Mouse (Mus musculus) liver, embryonic 12.5 days (tissue): Measurements from ENCODE around the gene Fam120b. TPM values are rescaled to one million over a fixed set of nuclear protein-coding genes. Genes with fewer than 3 reads are reported as not detected.
A peak's percentile ranks its signal among the peaks of the same experiment; 100 is the strongest.
"Not testable (repeated sequence)": the region's sequence is repeated elsewhere in the genome, so short reads cannot be mapped to it uniquely, and the experiment has no call there.

Experiments
- ATAC-seq: fragments of 200-750 bp; cut with Nextera tagmentation; 2 replicates; pipeline ENCODE4 v1.8.0; 2017; ENCODE audit warnings: moderate number of reproducible peaks, mild to moderate bottlenecking, moderate library complexity
- H3K27ac ChIP-seq: fragments of 300-500 bp; sonication (generic); 2 replicates; pipeline ENCODE4 v1.5.1; 2016; ENCODE audit warnings: mild to moderate bottlenecking
- H3K27me3 ChIP-seq: fragments of 300-500 bp; sonication (generic); replicated peaks from 2 replicates; pipeline ENCODE4 v1.6.1; 2016; ENCODE audit warnings: mild to moderate bottlenecking, moderate library complexity
- H3K36me3 ChIP-seq: fragments of 300-500 bp; sonication (generic); 2 replicates; pipeline ENCODE4 v1.6.1; 2016; ENCODE audit warnings: mild to moderate bottlenecking, moderate library complexity
- H3K4me1 ChIP-seq: fragments of 300-500 bp; sonication (generic); 2 replicates; pipeline ENCODE4 v1.6.1; 2016
- H3K4me2 ChIP-seq: fragments of 300-500 bp; sonication (generic); 2 replicates; pipeline ENCODE4 v1.6.1; 2016; ENCODE audit warnings: mild to moderate bottlenecking, moderate library complexity
- H3K4me3 ChIP-seq: fragments of 300-500 bp; sonication (generic); 2 replicates; pipeline ENCODE4 v1.5.1; 2016; ENCODE audit warnings: mild to moderate bottlenecking, moderate library complexity
- H3K9ac ChIP-seq: fragments of 300-500 bp; sonication (generic); 2 replicates; pipeline ENCODE4 v1.6.1; 2016; ENCODE audit warnings: mild to moderate bottlenecking, moderate library complexity
- H3K9me3 ChIP-seq: fragments of 300-500 bp; sonication (generic); replicated peaks from 2 replicates; pipeline ENCODE4 v1.6.1; 2016; ENCODE audit warnings: mild to moderate bottlenecking, moderate library complexity
- WGBS: fragments of 180-500 bp; shearing (Covaris S2); methylation state at CpG from one replicate; pipeline ENCODE4 v1.1.7; 2016; ENCODE audit not compliant: insufficient replicate concordance; 5-methylcytosine and 5-hydroxymethylcytosine counted together
- polyA plus RNA-seq: library from polyadenylated mRNA; unstranded; fragments of >200 nt; fragmentation: Nextera tagmentation; extraction: Ambion mirVana; gene quantifications from 2 replicates; pipeline ENCODE4 v1.2.1, GENCODE M21; 2016

Gene Fam120b
- polyA plus RNA-seq, 1 experiment from 2014 or later, result 8.6 TPM

DNA sequence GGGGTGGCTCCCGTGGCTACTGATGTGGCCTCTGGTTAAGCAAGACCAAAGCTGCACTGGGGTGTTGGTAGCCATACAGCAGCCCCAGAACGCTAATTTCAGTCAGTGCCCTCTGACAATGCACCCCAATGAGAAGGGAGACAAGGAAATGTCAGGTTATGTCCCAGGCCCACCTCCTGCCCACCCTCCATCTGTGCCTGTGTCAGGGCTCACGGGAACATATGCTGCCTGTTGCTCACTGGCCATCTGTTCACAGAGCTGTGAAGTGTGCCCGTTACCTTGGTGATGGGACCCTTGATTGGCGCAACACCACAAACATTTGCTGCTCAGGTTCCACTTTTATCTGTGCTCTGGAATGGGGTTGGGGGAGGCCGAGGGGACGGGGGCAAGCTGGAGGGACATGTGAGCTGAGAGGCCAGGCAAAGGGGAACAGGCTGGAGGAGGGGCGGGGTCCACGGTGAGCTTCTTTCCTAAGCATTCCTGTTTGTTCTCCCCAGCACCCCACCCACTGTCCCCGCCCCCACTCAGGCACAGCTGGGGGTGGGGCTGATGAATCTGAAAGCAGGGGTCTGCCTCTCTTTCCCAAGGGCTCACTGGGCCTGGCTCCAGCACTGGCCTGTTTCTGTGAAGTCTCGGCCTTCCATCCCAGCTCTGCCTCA, 44.6 kb downstream of the Fam120b start:
- Histone ChIP-seq H3K27me3 (no peaks in the 10 kb centered on the region), H3K4me1 (peaks cover 9% of the 10 kb centered on the region; the same call in 1 of the 2 replicates), H3K9me3 (no peaks in the 10 kb centered on the region), H3K9ac (no peak overlapping the region), H3K4me2 (peak overlapping the region; percentile 21), H3K27ac (0 out of 2 replicates have a peak overlapping the region, but pooled peaks have one; percentile 2), H3K4me3 (no peak overlapping the region), H3K36me3 (no peaks in the 10 kb centered on the region)
- WGBS, result 22% methylated on average over 11 of the region's 11 CpGs
- peak; percentile 70 for ATAC-seq

DNA sequence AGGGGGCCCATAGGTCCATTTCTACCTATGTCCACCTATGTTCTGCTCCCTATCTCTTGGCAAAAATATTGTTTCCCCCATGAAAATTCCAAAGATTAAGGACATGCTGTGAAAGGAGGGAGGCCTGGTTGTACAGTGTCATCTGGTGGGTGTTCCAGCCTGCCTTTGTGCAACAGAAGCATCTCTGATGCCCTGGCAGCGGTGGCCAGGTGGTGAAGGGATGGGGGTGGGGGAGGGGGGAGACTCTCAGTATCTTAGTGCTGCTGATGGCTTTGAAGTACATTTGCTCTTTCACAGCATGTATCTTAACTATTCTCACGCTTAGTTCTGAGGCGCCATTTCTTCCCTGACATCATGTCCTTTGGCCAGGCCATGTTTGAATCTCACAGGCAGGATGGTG, 49.4 kb downstream of the Fam120b start:
- Histone ChIP-seq H3K27me3 (0 out of 2 replicates have a peak, but pooled peaks cover 4% of the 10 kb centered on the region), H3K4me2 (no peak overlapping the region), H3K27ac (no peak overlapping the region), H3K36me3 (no peaks in the 10 kb centered on the region), H3K4me1 (peaks cover 6% of the 10 kb centered on the region; the same call in 1 of the 2 replicates), H3K4me3 (no peak overlapping the region), H3K9ac (no peak overlapping the region), H3K9me3 (no peaks in the 10 kb centered on the region)
- no peak for ATAC-seq
- 63% methylated on average over 3 of the region's 3 CpGs for WGBS

DNA sequence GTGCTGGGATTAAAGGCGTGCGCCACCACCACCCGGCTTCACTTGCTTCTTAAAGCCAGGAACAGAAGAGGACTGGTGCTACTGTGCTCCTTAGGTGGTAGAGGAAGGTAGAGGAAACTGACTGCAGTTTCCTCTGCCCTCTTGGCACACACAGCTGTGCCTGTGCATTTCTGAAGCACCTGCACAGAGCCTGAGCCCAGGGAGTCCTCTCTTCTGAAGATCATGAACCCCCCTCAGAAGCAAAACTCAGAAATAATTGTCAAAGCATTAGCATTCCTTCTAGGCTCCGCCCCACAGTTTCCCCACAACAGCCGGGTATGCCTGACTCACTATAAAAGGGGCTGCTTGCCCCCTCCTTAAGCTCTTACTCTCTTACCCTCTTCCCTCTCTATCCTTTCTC, 51.8 kb downstream of the Fam120b start:
- Histone ChIP-seq H3K27me3 (0 out of 2 replicates have a peak, but pooled peaks cover 4% of the 10 kb centered on the region), H3K9me3 (no peaks in the 10 kb centered on the region), H3K4me1 (no peaks in the 10 kb centered on the region), H3K36me3 (no peaks in the 10 kb centered on the region), H3K27ac (no peak overlapping the region), H3K4me2 (no peak overlapping the region), H3K9ac (no peak overlapping the region), H3K4me3 (no peak overlapping the region)
- WGBS, result 53% methylated on average over 5 of the region's 5 CpGs
- no peak for ATAC-seq

DNA sequence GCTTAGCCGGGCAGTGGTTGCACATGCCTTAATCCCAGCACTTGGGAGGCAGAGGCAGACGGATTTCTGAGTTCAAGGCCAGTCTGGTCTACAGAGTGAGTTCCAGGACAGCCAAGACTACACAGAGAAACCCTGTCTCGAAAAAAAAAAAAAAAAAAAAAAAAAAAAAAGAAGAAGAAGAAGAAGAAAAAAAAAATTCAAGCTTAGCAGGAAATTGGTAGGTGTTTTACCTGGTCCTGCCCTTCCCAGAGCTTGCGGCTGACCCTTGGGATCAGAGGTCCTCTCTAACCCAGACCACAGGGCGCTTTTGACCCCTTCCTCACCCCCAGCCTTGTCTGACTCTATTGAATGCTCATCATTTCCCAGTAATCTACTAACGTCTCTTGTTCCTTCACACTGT, 53.1 kb downstream of the Fam120b start:
- H3K27me3 ChIP-seq, ATAC-seq, H3K4me1 ChIP-seq, H3K9me3 ChIP-seq, H3K9ac ChIP-seq, H3K27ac ChIP-seq, H3K4me3 ChIP-seq, H3K36me3 ChIP-seq, H3K4me2 ChIP-seq: not testable (repeated sequence)
- WGBS, result 56% methylated on average over 6 of the region's 6 CpGs

DNA sequence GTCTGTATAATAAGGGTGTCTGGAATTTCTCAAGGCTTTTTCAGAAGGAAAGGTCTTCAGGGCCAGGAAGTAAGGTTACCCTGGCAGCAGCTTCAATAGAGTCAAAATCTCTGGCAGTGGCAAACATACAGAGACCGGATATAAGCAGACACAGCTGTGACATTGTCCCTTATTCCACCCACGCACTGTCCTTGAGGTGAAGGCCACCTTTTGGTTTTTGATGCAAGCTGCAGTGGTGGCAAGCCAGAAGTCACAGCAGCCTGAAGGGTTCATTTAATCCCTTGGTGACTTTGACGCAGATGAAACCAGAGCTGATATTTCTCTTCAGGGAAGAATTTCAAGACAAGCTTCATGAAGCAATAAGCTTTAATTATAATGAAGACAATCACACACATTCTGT, 53.6 kb downstream of the Fam120b start:
- no peak for ATAC-seq
- no peak overlapping the region for H3K9ac ChIP-seq
- H3K9me3 ChIP-seq, result no peaks in the 10 kb centered on the region
- WGBS, result 69% methylated on average over 3 of the region's 3 CpGs
- H3K4me3 ChIP-seq, result no peak overlapping the region
- no peaks in the 10 kb centered on the region for H3K36me3 ChIP-seq
- H3K27ac ChIP-seq, result no peak overlapping the region
- no peaks in the 10 kb centered on the region for H3K4me1 ChIP-seq
- no peak overlapping the region for H3K4me2 ChIP-seq
- H3K27me3 ChIP-seq, result 0 out of 2 replicates have a peak, but pooled peaks cover 4% of the 10 kb centered on the region

DNA sequence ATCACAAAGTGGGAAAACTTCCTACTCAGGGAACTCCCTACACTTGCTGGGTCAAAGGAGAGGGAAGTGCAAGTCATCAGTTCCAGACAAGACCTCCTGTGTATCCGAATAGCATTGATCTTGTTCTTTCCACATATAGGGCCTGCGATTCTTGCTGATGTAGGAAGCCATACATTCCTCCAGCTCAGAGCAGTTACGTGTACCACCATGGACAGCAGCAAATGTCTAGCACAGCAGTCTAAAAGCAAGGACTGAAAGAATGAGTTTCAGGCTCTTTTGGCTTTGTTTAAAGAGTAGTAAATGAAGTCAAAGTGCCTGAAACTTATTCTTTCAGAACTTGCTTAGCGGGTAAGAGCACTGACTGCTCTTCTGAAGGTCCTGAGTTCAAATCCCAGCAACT, 59.2 kb downstream of the Fam120b start:
- WGBS, result 58% methylated on average over 4 of the region's 4 CpGs
- Histone ChIP-seq H3K4me2 (no peak overlapping the region), H3K4me1 (no peaks in the 10 kb centered on the region), H3K27ac (no peak overlapping the region), H3K36me3 (no peaks in the 10 kb centered on the region), H3K27me3 (no peaks in the 10 kb centered on the region), H3K9me3 (no peaks in the 10 kb centered on the region), H3K4me3 (no peak overlapping the region), H3K9ac (no peak overlapping the region)
- ATAC-seq, result no peak

DNA sequence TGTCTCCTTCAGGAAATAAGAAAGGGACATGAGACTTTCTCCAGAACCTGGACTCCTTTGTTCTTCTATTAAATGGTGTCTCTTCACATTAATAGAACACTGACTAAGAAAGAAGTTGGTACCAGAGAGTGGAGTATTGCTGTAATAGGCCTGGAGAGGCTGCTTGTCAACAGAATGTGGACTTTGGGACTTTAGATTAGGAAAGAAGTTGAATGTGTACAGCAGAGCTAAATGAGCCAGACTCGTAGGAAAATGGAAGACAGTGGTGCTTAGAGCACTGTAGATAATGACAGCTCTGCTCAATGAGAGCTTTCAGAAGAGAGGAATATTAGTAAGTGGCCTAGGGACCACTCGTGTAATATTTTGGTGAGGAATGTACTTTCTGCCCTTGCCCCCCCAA, 60.6 kb downstream of the Fam120b start:
- ATAC-seq, result peak; percentile 46; the same call in 1 of the 2 replicates

DNA sequence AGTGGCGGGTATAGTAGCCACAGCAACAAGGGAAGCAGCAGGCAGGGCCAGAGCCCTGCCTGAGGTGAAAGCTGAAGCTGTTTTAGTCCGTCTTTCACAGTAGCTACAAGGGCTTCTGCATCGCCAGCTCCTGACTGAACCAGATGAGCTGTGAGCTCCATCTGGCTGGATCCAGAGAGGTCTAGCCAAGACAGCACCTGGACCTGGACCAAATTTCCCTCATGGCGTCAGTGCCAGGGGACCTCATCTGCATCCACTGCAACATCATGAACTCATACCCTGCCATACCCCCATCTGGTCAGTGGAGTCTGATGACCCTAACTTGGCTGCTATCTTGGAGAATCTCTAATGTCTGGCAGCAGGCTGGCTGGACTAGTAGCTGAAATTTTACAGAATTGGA, 63.8 kb downstream of the Fam120b start:
- H3K9ac ChIP-seq, result no peak overlapping the region
- H3K27me3 ChIP-seq, result no peaks in the 10 kb centered on the region
- no peak for ATAC-seq
- H3K36me3 ChIP-seq, result peaks cover 6% of the 10 kb centered on the region
- H3K4me2 ChIP-seq, result no peak overlapping the region
- no peaks in the 10 kb centered on the region for H3K9me3 ChIP-seq
- no peak overlapping the region for H3K4me3 ChIP-seq
- 78% methylated on average over 4 of the region's 4 CpGs for WGBS
- H3K27ac ChIP-seq, result no peak overlapping the region
- H3K4me1 ChIP-seq, result peaks cover 11% of the 10 kb centered on the region

More for the DNA sequence above, 60.6 kb downstream of the Fam120b start:
- Histone ChIP-seq H3K4me3 (no peak overlapping the region), H3K4me2 (no peak overlapping the region), H3K9ac (no peak overlapping the region), H3K9me3 (no peaks in the 10 kb centered on the region), H3K36me3 (peaks cover under 1% of the 10 kb centered on the region; the same call in 1 of the 2 replicates), H3K4me1 (no peaks in the 10 kb centered on the region), H3K27me3 (no peaks in the 10 kb centered on the region), H3K27ac (no peak overlapping the region)
- WGBS, result 63% methylated on average over 2 of the region's 2 CpGs

DNA sequence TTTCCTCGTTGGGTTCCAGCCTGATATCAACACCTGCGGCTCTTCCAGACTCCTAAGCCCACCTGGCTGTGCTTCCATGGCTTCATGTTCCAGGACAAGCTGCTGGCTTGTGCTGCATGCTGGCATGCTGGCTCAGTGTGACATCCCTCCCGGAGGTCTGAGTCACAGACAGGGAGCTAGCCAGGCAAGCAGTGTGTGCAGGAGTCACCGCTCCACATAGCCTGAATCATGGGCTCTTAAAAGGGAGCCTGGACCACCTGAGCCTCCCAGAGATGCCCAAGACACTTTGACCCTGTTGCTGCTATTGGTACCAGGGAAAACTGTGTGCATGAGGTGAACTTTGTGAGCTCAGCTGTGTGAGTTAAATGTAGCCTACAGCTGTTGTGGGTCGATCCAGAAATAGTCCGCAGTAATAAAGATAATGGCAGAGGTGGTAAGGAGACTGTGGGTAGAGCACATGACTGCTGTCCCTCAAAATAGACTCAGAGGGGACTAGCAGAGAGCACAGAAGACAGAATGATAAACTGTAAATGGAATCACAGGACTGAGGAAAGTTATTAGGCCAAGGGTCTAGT, 66.0 kb downstream of the Fam120b start:
- no peaks in the 10 kb centered on the region for H3K27me3 ChIP-seq
- H3K36me3 ChIP-seq, result peaks cover 14% of the 10 kb centered on the region
- H3K4me2 ChIP-seq, result no peak overlapping the region
- H3K9ac ChIP-seq, result no peak overlapping the region
- ATAC-seq, result no peak
- no peak overlapping the region for H3K4me3 ChIP-seq
- 81% methylated on average over 6 of the region's 6 CpGs for WGBS
- no peak overlapping the region for H3K27ac ChIP-seq
- no peaks in the 10 kb centered on the region for H3K9me3 ChIP-seq
- H3K4me1 ChIP-seq, result peaks cover 11% of the 10 kb centered on the region

DNA sequence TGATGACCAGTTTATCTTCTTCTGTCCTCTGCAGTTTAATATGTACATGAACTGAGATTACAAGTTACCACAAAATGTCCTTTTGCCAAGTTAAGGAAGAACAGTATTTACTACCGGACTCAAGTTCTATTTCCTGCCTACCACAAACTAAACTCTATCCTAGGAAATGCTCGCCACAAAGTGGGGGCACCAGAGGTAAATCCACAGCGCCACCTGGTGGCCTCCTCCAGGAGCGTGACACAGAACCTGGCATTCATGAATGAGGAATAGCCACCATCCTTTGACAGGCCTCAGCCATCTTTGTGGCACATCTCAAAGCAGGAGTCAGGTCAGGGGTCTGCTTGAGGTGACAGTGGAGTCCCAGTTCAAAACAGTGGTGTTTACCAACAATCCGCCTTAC, 71.7 kb downstream of the Fam120b start:
- Histone ChIP-seq H3K4me2 (no peak overlapping the region), H3K9me3 (no peaks in the 10 kb centered on the region), H3K27me3 (no peaks in the 10 kb centered on the region), H3K4me3 (no peak overlapping the region), H3K36me3 (peaks cover 47% of the 10 kb centered on the region), H3K4me1 (peaks cover 3% of the 10 kb centered on the region), H3K9ac (no peak overlapping the region), H3K27ac (no peak overlapping the region)
- 28% methylated on average over 5 of the region's 5 CpGs for WGBS
- ATAC-seq, result peak; percentile 47; the same call in 1 of the 2 replicates

DNA sequence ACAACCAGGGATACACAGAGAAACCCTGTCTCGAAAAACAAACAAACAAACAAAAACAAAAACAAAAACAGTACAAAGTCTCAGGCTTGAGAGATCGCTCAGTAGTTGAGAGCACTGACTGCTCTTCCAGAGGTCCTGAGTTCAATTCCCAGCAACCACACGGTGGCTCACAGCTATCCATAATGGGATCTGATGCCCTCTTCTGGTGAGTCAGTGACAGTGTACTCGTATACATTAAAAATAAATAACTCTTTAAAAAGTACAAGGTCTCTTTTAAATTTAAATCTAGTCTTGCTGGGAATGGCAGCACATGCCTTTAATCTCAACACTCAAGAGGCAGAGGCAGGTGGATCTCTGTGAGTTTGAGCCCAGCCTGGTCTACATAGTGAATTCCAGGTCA, 76.7 kb downstream of the Fam120b start:
- Histone ChIP-seq H3K27ac (no peak overlapping the region), H3K36me3 (peaks cover 82% of the 10 kb centered on the region), H3K4me1 (no peaks in the 10 kb centered on the region), H3K4me2 (no peak overlapping the region), H3K9ac (no peak overlapping the region), H3K27me3 (no peaks in the 10 kb centered on the region), H3K4me3 (no peak overlapping the region), H3K9me3 (no peaks in the 10 kb centered on the region)
- ATAC-seq, result no peak
- WGBS, result 78% methylated on average over 4 of the region's 4 CpGs
